In genomic region chr15:99396462-99396861, GRCm38 (mm10) we compare ENCODE assay signal across 13 mouse cellular contexts. TPM values are rescaled to one million over a fixed set of nuclear protein-coding genes. Genes with fewer than 3 reads are reported as not detected.
DNase-seq lines count a peak whose midpoint lies in the region; ATAC-seq and TF ChIP-seq lines count a peak whose summit lies in the region.
"Had no signal": no experiment of that assay in that cellular context is flagged by ENCODE, and none has a peak within 500 bp of the region (broad histone marks: within the 10 kb centered on the region; RNA-seq: fewer than 3 reads in every experiment).

No protein-coding gene starts in this region.

- DNase-seq in heart, postnatal 36 days, result no peak
- no peak for DNase-seq in stomach, postnatal 0 days (ENCODE audit: low spot score)
- no peak for DNase-seq in forebrain, embryonic 14.5 days (ENCODE audit: low spot score)
- DNase-seq: cerebellum, postnatal 10 days; gastrocnemius, postnatal 10 days; thymus, postnatal 25 days had no signal

- H3K4me2 ChIP-seq in heart, embryonic 15.5 days, result peak overlapping the region; percentile 29; the same call in 1 of the 2 replicates
- H3K4me2 ChIP-seq in liver, embryonic 12.5 days, result peak overlapping the region; percentile 80
- peak overlapping the region; percentile 6; the same call in 1 of the 2 replicates for H3K4me2 ChIP-seq in stomach, postnatal 0 days (replicated peaks; ENCODE audit: low read depth)
- H3K4me2 ChIP-seq in forebrain, embryonic 14.5 days (ENCODE audit: low read length), result no peak overlapping the region
- H3K4me2 ChIP-seq: forebrain, embryonic 15.5 days; midbrain, embryonic 15.5 days had no signal

- TF ChIP-seq CTCF in stomach, postnatal 0 days (IDR thresholded peaks at IDR 0.05; ENCODE audit: low read depth), result no peak

- no peak for TF ChIP-seq EP300 in stomach, postnatal 0 days (optimal IDR thresholded peaks at IDR 0.05)

- H3K27ac ChIP-seq in heart, embryonic 15.5 days, result 0 out of 2 replicates have a peak overlapping the region, but pooled peaks have one; percentile 18
- peak overlapping the region; percentile 55; the same call in 1 of the 2 replicates for H3K27ac ChIP-seq in liver, embryonic 12.5 days
- H3K27ac ChIP-seq in stomach, postnatal 0 days (replicated peaks), result peak overlapping the region; percentile 49
- no peak overlapping the region for H3K27ac ChIP-seq in forebrain, embryonic 14.5 days (ENCODE audit: low read depth, low read length)
- H3K27ac ChIP-seq: forebrain, embryonic 15.5 days; midbrain, embryonic 15.5 days had no signal

- intact Hi-C loops in heart, postnatal 36 days (cut with DNase I), result no loop called here

- ATAC-seq in heart, embryonic 15.5 days (replicated peaks; ENCODE audit: insufficient number of reproducible peaks, insufficient read depth, low FRiP score, low read depth), result no peak
- ATAC-seq in megakaryocyte, adult 5-6 weeks (ENCODE audit: poor library complexity, severe bottlenecking), result no peak
- no peak for ATAC-seq in liver, embryonic 12.5 days
- ATAC-seq in stomach, postnatal 0 days (ENCODE audit: low FRiP score, low TSS enrichment), result no peak
- ATAC-seq in forebrain, embryonic 14.5 days, result no peak
- ATAC-seq: forebrain, embryonic 15.5 days; inflammation-experienced regulatory T-cells, adult 6 months; midbrain, embryonic 15.5 days had no signal

- H3K9me3 ChIP-seq in heart, embryonic 15.5 days (replicated peaks), result no peaks in the 10 kb centered on the region
- H3K9me3 ChIP-seq in megakaryocyte, embryonic 14.5 days, result no peaks in the 10 kb centered on the region
- no peaks in the 10 kb centered on the region for H3K9me3 ChIP-seq in liver, embryonic 12.5 days (replicated peaks)
- H3K9me3 ChIP-seq in stomach, postnatal 0 days (ENCODE audit: control insufficient read depth, low read length), result no peaks in the 10 kb centered on the region
- no peaks in the 10 kb centered on the region for H3K9me3 ChIP-seq in forebrain, embryonic 14.5 days (replicated peaks; ENCODE audit: control insufficient read depth, low read length)
- H3K9me3 ChIP-seq: forebrain, embryonic 15.5 days; midbrain, embryonic 15.5 days had no signal

- H3K4me1 ChIP-seq in heart, embryonic 15.5 days (replicated peaks), result peaks cover 63% of the 10 kb centered on the region
- H3K4me1 ChIP-seq in megakaryocyte, embryonic 14.5 days, result peaks cover 83% of the 10 kb centered on the region
- H3K4me1 ChIP-seq in liver, embryonic 12.5 days, result peaks cover 81% of the 10 kb centered on the region
- H3K4me1 ChIP-seq in stomach, postnatal 0 days (replicated peaks; ENCODE audit: control insufficient read depth, insufficient read depth), result 0 out of 2 replicates have a peak, but pooled peaks cover 4% of the 10 kb centered on the region
- H3K4me1 ChIP-seq in forebrain, embryonic 14.5 days (ENCODE audit: control insufficient read depth, insufficient read depth, low read length), result peaks cover 20% of the 10 kb centered on the region

- H3K27me3 ChIP-seq in heart, embryonic 15.5 days, result no peaks in the 10 kb centered on the region
- no peaks in the 10 kb centered on the region for H3K27me3 ChIP-seq in megakaryocyte, embryonic 14.5 days (replicated peaks)
- H3K27me3 ChIP-seq in liver, embryonic 12.5 days (replicated peaks), result no peaks in the 10 kb centered on the region
- no peaks in the 10 kb centered on the region for H3K27me3 ChIP-seq in stomach, postnatal 0 days (ENCODE audit: control insufficient read depth, insufficient read depth, low read length)
- no peaks in the 10 kb centered on the region for H3K27me3 ChIP-seq in forebrain, embryonic 14.5 days (replicated peaks; ENCODE audit: control insufficient read depth, insufficient read depth, low read length)
- H3K27me3 ChIP-seq: forebrain, embryonic 15.5 days; midbrain, embryonic 15.5 days had no signal

- no peaks in the 10 kb centered on the region for H3K36me3 ChIP-seq in heart, embryonic 15.5 days
- peaks cover 32% of the 10 kb centered on the region for H3K36me3 ChIP-seq in megakaryocyte, embryonic 14.5 days (replicated peaks; ENCODE audit: low read length)
- H3K36me3 ChIP-seq in liver, embryonic 12.5 days, result peaks cover 20% of the 10 kb centered on the region
- H3K36me3 ChIP-seq in stomach, postnatal 0 days (ENCODE audit: control insufficient read depth, insufficient read depth, low read length), result no peaks in the 10 kb centered on the region
- H3K36me3 ChIP-seq in forebrain, embryonic 14.5 days (ENCODE audit: control insufficient read depth, insufficient read depth, low read length), result peaks cover 2% of the 10 kb centered on the region; the same call in 1 of the 2 replicates
- H3K36me3 ChIP-seq: forebrain, embryonic 15.5 days; midbrain, embryonic 15.5 days had no signal

- 27% methylated on average over 1 of the region's 1 CpGs for WGBS in heart, embryonic 15.5 days
- WGBS in liver, embryonic 12.5 days (ENCODE audit: insufficient replicate concordance), result 24% methylated on average over 1 of the region's 1 CpGs
- WGBS in stomach, postnatal 0 days, result 40% methylated on average over 1 of the region's 1 CpGs
- WGBS in forebrain, embryonic 14.5 days, result 84% methylated on average over 1 of the region's 1 CpGs

- H3K4me3 ChIP-seq in heart, embryonic 15.5 days, result no peak overlapping the region
- H3K4me3 ChIP-seq in megakaryocyte, embryonic 14.5 days (replicated peaks), result peak overlapping the region; percentile 99
- H3K4me3 ChIP-seq in liver, embryonic 12.5 days, result 0 out of 2 replicates have a peak overlapping the region, but pooled peaks have one; percentile 1
- H3K4me3 ChIP-seq in stomach, postnatal 0 days (ENCODE audit: low read depth, low read length), result no peak overlapping the region
- no peak overlapping the region for H3K4me3 ChIP-seq in forebrain, embryonic 14.5 days (ENCODE audit: low read depth, low read length)
- H3K4me3 ChIP-seq: forebrain, embryonic 15.5 days; midbrain, embryonic 15.5 days had no signal

- H3K9ac ChIP-seq in heart, embryonic 15.5 days, result no peak overlapping the region
- peak overlapping the region; percentile 15; the same call in 1 of the 2 replicates for H3K9ac ChIP-seq in liver, embryonic 12.5 days
- H3K9ac ChIP-seq in stomach, postnatal 0 days (ENCODE audit: low read length), result no peak overlapping the region
- H3K9ac ChIP-seq in forebrain, embryonic 14.5 days (ENCODE audit: low read length), result no peak overlapping the region
- H3K9ac ChIP-seq: forebrain, embryonic 15.5 days; midbrain, embryonic 15.5 days had no signal

RNA-seq across cellular contexts. Expression of gene Tmbim6, which starts 3.8 kb away (rescaled TPM):
- polyA plus RNA-seq in heart, embryonic 15.5 days (2015; fragmentation: Nextera tagmentation; extraction: Ambion mirVana), result 221 and 295 TPM in 2 replicates
- 100 to 1,000 TPM; 233 to 243 TPM for total RNA-seq in heart, postnatal 36 days (2021)
- polyA plus RNA-seq in megakaryocyte, embryonic 14.5 days (2012; ENCODE audit: insufficient read depth, low replicate concordance), result 206 and 441 TPM in 2 replicates
- total RNA-seq in megakaryocyte, adult 5-6 weeks (2015), result 410 and 456 TPM in 2 replicates
- total RNA-seq in megakaryocyte, adult 5-6 weeks (2017), result 187 and 196 TPM in 2 replicates
- 199 and 201 TPM in 2 replicates for polyA plus RNA-seq in liver, embryonic 12.5 days (2016; fragmentation: Nextera tagmentation; extraction: Ambion mirVana)
- polyA plus RNA-seq in stomach, postnatal 0 days (2015; fragmentation: Nextera tagmentation; extraction: Ambion mirVana), result 469 and 479 TPM in 2 replicates
- polyA plus RNA-seq in forebrain, embryonic 14.5 days (2014; fragmentation: Nextera tagmentation; extraction: Ambion mirVana), result 230 and 247 TPM in 2 replicates

RNA-seq across cellular contexts. Expression of gene Fmnl3, which starts 26.2 kb away (rescaled TPM):
- polyA plus RNA-seq in heart, embryonic 15.5 days (2015; fragmentation: Nextera tagmentation; extraction: Ambion mirVana), result 14.0 and 17.8 TPM in 2 replicates
- 10 to 100 TPM; 19.0 to 22.3 TPM for total RNA-seq in heart, postnatal 36 days (2021)
- polyA plus RNA-seq in megakaryocyte, embryonic 14.5 days (2012; ENCODE audit: insufficient read depth, low replicate concordance), result 4.4 and 6.8 TPM in 2 replicates
- total RNA-seq in megakaryocyte, adult 5-6 weeks (2015), result 7.9 and 10.1 TPM in 2 replicates
- total RNA-seq in megakaryocyte, adult 5-6 weeks (2017), result 11.4 and 16.3 TPM in 2 replicates
- polyA plus RNA-seq in liver, embryonic 12.5 days (2016; fragmentation: Nextera tagmentation; extraction: Ambion mirVana), result 7.4 and 8.6 TPM in 2 replicates
- 8.0 and 8.6 TPM in 2 replicates for polyA plus RNA-seq in stomach, postnatal 0 days (2015; fragmentation: Nextera tagmentation; extraction: Ambion mirVana)
- polyA plus RNA-seq in forebrain, embryonic 14.5 days (2014; fragmentation: Nextera tagmentation; extraction: Ambion mirVana), result 3.9 and 5.6 TPM in 2 replicates

Comparison
In these comparisons a context has a peak if more than half of its experiments do, and no peak if none do; other contexts are left out.
1. H3K4me3 ChIP-seq: peak in megakaryocyte, embryonic 14.5 days (single experiment) and liver, embryonic 12.5 days (single experiment); none in heart, embryonic 15.5 days (single experiment), stomach, postnatal 0 days (single experiment) and forebrain, embryonic 14.5 days (single experiment).